Mouse (Mus musculus): ENCODE results near the gene Atp11b.

Gene Atp11b

GRCm38 (mm10) chr3:35753825-35754767, at the start of gene Atp11b:
Atp11b (plus strand) TSS chr3:35754106.
- DNase-seq (ENCODE audit: low read depth, low spot score) = peak; percentile 90

GRCm38 (mm10) chr3:35704328-35704613, 49.6 kb upstream of the Atp11b start:
- DNase-seq (ENCODE audit: low read depth, low spot score) = no peak

- DNase-seq (ENCODE audit: low read depth, low spot score) = no peak
These were observed 34.2 kb upstream of the Atp11b start for GRCm38 (mm10) chr3:35719531-35720205.

DNA sequence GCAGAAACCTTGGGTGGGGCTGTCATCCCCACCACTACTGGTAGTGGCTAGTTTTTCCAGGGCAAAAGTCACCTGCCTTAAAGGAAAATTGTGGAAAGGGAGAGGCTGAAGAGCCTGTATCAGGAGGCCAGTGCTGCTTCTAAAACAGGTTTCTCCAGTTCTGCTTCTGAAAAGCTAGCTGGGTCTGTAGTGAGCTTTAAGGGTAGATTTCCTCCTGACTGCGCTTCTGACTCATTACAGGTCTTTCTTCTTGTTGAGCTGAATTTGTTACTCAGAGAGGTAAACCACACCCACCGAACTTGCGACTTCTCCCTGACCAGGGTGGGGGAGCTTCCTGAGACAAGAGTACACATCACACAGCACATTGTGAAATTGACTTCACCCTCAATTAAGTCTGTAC, 33.1 kb upstream of the Atp11b start:
- DNase-seq (ENCODE audit: low read depth, low spot score) = no peak

DNA sequence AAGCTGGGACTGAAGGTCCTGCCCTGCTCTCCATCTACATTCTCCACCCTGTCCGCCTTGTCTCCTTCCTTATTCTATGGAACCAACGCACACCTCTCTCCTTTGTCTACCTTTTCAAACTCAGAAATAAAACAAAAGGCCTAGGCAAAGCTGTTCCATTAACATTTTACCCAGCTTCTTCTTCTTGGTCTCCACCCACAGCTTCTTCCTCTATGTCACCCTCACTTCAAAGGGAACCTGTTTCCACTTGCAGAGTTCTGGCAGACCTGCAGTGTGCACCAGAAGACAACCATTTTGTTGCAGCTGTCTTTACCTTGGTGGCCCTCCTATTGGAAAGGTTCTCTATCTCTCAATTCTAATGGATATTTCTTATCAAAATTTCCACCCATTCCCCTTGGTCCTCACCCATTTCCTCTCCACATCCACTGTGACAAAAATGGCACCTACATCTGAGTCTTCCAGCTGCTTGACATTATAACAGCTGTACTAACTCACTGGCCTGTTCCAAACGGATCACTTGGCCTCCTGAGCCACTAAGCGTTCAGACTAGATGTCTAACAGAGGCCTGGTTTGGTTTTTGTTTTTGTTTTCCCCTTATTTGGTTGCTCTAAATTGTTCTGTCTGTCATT, 32.0 kb upstream of the Atp11b start:
- DNase-seq (ENCODE audit: low read depth, low spot score) = no peak

- DNase-seq (ENCODE audit: low read depth, low spot score) = no peak
These were observed 31.1 kb upstream of the Atp11b start for GRCm38 (mm10) chr3:35722811-35723210.

DNA sequence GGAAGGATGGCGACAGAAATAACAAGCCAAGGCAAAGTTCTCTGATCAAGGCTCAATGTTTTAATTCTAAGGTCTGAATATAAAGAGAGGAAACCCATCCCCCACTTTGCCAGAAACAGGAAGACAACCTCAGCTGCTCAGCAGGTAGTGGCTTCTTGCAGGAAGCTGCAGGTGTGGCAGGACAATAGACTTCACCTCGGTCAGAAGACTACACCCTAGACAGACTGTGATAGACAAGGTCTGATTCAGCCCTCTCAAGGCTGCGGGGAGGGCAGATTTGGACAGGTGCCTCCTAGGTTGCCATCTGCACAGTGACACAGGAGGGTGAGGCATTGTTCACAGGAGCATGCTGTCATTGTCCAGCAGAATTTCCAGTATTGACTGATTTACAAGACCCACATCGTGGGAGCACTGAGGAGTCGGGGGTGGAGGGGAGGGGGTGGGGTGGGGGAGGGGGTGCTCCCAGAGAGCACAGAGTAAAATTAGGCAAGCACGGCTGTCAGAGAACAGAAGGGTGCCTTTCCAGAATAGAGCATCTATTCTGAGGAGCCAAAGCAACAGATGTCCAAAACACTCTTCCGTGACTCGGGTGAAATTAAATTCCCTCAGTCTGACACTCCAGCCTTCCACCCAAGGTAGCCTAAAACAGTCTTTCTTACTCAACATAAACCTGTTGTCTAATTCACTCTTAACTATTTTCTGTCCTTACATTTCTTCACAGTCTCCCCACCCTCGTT, 30.2 kb upstream of the Atp11b start:
- DNase-seq (ENCODE audit: low read depth, low spot score) = peak; percentile 73

DNA sequence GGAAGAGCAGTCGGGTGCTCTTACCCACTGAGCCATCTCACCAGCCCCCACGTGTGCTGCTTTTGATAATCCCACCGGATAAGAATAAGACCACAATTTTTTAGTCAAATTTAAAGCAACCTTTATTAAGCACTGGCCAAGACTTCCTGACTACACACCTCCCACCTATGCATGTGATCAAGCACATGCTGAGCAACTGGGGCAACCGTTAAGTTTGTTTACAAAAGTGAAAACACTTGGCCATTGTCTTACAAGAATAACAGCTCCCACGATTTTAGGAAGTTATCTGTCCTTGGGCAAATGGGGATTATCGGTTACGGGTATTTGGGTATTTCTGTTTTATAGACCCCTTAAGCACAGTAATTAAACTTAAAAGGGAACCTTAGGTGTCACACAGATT, 28.8 kb upstream of the Atp11b start:
- DNase-seq (ENCODE audit: low read depth, low spot score) = no peak

GRCm38 (mm10) chr3:35726936-35727335, 27.0 kb upstream of the Atp11b start:
- no peak for DNase-seq (ENCODE audit: low read depth, low spot score)

GRCm38 (mm10) chr3:35729490-35729889, 24.4 kb upstream of the Atp11b start:
- no peak for DNase-seq (ENCODE audit: low read depth, low spot score)

- no peak for DNase-seq (ENCODE audit: low read depth, low spot score)
These were observed 21.7 kb upstream of the Atp11b start for GRCm38 (mm10) chr3:35731981-35732777.

DNA sequence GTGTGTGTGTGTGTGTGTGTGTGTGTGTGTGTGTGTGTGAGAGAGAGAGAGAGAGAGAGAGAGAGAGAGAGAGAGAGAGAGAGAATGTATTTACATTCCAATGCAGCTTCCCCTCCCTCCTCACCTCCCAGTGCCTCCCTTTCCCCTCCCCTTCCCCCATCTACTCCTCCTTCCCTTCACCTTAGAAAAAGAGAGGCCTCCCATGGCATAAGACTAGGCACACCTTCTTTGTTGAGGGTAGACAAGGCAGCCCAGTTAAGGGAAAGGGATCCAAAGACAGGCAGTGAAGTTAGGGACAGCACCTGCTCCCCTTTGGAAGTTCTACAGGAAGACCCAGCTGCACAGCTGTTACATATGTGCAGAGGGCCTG, 21.1 kb upstream of the Atp11b start:
- DNase-seq (ENCODE audit: low read depth, low spot score) = no peak

GRCm38 (mm10) chr3:35734509-35734908, 19.4 kb upstream of the Atp11b start:
- DNase-seq (ENCODE audit: low read depth, low spot score) = peak; percentile 29

GRCm38 (mm10) chr3:35738071-35738470, 15.8 kb upstream of the Atp11b start:
- no peak for DNase-seq (ENCODE audit: low read depth, low spot score)

DNA sequence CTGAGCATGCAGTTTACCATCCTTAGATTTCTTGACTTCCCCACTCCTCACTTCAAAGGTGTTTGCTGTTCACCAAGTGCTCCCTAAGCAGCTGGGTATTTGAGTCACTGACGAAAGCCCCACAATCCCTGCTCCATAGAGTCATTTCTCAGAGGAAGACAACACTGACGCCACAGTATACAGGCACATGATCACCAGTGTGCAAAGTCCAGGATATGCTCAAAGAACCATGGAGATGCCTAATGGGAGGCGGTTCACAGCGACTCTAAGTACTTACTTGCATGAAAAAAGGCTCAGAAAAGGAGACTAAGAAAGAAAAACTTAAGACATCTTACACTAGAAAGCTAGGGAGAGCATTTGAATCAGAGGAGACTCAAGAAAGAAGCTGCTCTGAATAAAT, 8.9 kb upstream of the Atp11b start:
- no peak for DNase-seq (ENCODE audit: low read depth, low spot score)

DNA sequence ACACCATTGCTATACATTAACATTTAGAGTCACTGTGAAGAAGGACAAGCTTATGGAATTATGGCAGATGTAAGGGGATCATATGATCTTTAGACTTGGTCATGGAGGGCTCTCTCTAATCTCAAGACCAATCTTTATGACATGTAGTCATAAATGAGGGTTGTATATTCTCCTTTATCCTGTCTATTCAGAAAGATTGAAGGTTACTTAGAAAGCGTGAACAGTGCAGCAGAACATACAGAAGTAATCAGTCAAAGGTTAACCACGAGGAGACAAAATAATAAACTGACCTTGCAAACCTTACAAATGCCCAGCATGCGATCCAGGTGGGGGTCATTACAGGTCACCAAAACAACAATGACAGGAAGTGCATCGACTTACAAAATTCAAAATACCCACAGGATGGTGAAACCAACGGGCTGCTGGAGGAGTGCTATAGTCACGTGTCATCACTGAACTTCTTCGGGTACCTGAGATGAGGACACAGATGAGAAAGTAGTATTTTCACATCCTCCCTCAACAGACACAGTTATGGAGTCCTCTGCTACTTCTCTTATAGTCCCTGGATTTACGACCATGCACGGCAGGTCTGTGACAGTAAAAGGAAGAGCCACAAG, 7.0 kb upstream of the Atp11b start:
- no peak for DNase-seq (ENCODE audit: low read depth, low spot score)

GRCm38 (mm10) chr3:35750286-35750685, 3.6 kb upstream of the Atp11b start:
- peak; percentile 33 for DNase-seq (ENCODE audit: low read depth, low spot score)

GRCm38 (mm10) chr3:35751724-35752123, 2.2 kb upstream of the Atp11b start:
- DNase-seq (ENCODE audit: low read depth, low spot score) = no peak

DNA sequence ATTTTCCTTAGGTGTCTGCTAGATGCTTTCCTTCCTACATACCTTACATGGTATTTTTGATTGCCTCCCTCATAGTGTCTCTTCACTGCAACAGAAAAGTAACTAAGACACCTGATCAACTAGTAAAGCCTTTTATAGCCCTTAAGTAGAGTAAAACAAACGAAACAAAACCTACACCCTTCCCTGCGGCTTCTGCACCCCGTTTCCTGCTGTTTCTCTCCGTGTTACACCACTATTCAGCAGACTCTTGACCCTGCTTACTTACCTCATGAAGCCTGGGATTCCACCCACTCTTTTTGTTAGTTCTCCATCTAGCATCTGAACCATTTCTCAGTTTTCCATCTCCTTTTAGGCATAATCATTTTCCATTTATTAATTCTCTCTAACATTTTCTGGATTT, 8.8 kb downstream of the Atp11b start:
- no peak for DNase-seq (ENCODE audit: low read depth, low spot score)

Data from brain, adult 2 months (tissue).